Mouse (Mus musculus): ENCODE results near the gene Ank3. TPM values are rescaled to one million over a fixed set of nuclear protein-coding genes. Genes with fewer than 3 reads are reported as not detected.

Gene Ank3
- total RNA-seq, 2 experiments from 2014 or later = 497 to 550 TPM

DNA sequence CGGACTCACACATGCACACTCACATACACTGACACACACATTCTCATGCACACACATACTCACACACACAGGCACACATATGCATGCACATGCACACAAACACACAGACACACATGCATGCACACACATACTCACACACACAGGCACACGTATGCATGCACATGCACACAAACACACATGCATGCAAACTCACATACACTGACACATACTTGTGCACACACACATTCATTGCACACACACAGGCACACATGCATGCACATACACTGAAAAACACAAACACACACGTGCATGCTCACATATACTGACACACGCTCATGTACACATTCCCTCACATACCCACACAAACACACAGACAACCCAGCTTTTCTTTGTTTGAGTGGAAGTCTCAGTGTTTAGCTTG is 157.0 kb downstream of the Ank3 start:
- intact Hi-C loops (cut with DNase I) = no loop called here
- DNase-seq (ENCODE audit: low spot score in 2 of 2) = no peak

DNA sequence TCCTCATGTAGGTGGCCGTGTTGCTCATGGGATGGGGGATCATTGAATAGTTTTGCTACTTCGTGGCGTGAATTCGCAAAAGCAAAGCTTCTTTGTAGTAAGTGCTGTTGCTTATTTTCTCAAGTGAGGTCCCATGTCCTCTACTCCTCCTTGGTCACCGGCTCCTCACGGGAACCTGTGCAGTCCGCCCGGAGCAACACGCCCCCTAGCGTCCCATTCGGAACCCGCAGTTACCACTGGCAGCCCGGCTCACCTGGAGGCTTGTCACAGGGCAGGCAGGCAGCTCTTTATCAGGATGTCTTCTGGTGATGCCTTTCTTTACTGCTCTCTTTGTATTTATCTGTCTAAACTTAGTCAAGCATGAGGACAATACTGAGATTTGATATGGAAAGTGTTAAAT is 157.7 kb downstream of the Ank3 start:
- intact Hi-C loops (cut with DNase I) = no loop called here
- DNase-seq (ENCODE audit: low spot score in 2 of 2) = peak in 1 of 2 experiments; percentile 68

DNA sequence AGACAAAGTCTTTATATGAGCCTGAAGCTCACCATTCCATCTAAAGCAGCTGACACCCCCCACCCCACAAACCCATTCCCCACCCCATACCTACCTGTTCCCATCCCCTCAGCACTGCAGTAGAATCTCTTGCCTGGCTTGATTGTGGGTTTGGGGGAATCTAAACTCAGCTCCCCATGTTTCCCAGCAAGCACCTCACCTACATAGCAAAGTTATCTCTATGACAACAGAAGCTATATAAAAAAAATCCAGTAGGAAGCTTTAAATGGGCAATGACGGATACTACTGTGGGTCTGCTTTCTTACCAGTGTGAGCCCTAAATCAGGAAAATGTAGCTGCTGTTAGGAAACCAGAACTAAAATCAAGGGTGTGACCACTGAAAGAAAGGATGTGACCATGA is 161.7 kb downstream of the Ank3 start:
- intact Hi-C loops (cut with DNase I) = no loop called here
- peak in 1 of 2 experiments; percentile 66 for DNase-seq (ENCODE audit: low spot score in 2 of 2)

DNA sequence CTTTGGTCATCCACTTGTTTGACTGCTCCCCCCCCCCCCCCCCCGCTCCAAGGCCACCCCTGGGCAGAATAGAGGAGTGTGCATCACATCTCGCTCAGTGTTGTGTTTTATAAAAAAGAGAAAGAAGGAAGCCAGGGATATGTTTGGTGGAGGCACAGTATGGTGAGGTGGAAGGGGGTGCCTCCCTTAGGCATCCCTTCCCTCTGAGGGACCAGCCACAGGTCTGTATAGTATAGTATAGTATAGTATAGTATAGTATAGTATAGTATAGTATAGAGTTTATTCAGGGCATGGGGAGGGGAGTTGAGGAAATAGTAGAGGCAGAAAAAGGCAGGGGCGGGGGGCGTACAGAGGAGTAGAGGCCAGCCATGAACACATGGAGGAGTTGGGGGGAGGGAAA is 164.4 kb downstream of the Ank3 start:
- no peak for DNase-seq (ENCODE audit: low spot score in 2 of 2)
- intact Hi-C loops (cut with DNase I) = no loop called here

DNA sequence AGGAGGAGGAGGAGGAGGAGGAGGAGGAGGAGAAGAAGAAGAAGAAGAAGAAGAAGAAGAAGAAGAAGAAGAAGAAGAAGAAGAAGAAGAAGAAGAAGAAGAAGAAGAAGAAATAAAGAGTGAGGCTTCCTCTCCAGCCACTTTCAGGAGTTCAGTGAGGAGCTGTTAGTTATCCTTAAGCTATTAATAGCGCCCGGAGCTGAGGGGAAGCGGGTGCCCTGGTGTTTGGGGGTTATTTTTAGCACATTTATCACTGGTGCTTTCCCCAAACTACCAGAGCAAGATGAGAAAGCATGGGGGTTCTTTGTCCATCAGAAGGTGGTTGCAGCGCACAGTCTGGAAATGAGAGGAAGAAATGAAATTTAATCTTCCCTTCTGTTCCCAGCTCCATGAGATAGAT is 166.5 kb downstream of the Ank3 start:
- intact Hi-C loops (cut with DNase I) = no loop called here

DNA sequence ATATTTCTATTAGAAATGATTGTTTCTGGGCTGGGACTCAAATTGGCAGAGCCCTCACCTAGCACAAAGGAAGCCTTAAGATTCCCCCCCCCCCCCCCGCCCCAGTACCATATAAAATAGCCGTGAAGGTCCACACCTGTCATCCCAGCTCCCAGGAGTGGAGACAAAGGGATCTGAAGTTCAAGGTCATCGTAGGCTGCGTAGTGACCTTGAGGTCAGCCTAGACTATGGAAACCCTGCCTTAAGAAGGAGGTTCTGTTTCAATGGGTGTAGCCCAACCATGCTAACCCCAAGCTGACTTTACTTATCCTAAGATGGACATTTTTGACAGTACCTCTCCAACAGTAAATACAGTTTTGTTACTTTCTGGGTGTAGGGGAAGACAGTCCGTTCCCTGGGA is 170.4 kb downstream of the Ank3 start:
- no peak for DNase-seq (ENCODE audit: low spot score in 2 of 2)
- intact Hi-C loops (cut with DNase I) = no loop called here

More for the DNA sequence above, 166.5 kb downstream of the Ank3 start:
- no peak for DNase-seq (ENCODE audit: low spot score in 2 of 2)

DNA sequence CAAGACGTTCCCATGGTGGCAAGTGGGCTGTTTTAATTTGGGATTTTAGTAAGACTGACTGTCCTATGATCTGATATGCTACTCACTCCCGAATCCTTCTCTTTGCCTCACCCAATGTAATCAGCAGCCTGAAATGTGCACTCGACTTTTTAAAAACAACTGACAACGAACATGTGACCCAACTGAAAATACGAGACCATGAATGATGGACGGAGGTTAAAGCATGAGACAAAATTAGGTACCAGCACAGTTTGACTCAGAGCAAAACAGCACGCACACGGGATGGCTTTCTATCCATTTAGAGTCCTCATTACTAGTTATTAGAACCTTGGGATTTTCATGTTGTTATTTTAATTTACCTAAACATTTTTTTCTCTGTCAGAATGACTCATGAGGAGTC is 171.2 kb downstream of the Ank3 start:
- intact Hi-C loops (cut with DNase I) = loop anchor here (5.0 kb wide), 1 partner anchor 32 kb away; no protein-coding TSS in a partner anchor

DNA sequence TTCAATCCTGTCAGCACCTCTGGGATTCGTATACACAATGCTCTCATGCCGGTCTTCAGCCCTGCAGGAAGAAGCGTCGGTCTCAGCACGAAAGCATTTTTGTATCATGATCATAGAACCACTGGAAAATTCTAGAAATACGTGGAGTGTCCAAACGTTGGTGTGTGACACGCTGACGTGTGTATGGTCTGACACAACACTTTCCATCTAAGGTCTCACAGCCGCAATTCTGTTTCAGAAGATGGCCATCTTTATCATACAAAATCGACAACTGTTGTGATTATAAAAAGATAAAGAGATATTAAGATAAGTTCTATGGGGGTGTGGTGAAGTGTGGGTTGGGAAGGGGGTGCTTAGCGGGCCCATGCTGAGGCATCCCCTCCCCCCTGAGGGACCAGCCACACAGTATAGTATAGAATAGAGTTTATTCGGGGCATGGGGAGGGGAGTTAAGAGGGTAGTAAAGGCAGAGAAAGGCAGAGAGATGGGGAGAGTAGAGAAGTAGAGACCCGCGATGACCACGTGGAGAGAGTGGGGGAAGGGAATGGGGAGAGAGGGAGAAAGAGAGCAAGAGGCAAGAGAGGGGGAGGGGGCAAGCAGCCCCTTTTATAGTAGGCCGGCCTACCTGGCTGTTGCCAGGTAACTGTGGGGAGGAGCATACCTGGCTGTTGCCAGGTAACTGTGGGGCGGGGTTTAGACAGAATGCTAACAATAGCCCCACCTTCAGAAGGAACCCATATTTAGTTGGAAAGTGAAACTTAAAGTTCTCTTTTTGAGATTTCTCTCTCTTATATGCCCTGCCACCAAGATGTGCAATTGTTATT is 172.1 kb downstream of the Ank3 start:
- DNase-seq (ENCODE audit: low spot score in 2 of 2) = no peak
- intact Hi-C loops (cut with DNase I) = loop anchor here (5.0 kb wide), 1 partner anchor 33 kb away; no protein-coding TSS in a partner anchor

More for the DNA sequence above, 171.2 kb downstream of the Ank3 start:
- DNase-seq (ENCODE audit: low spot score in 2 of 2) = no peak

DNA sequence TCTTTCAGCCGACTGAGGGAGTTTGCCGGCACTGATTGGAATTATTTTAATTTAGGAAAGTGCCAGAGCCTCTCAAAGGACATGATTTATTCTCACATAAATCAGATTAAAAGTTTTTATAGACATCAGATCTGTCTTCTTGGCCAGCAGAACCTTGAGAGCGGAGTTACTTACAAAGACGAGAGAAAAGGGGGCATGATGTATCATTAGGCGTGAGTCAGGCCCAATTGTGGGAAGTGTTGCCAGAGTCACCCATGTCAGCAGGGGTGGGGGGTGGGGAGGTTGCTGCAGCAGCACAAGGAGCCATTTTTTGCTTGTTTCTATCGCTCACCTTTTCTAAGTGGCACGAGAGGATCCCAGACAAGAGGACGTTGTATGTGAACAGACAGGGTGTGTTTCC is 172.8 kb downstream of the Ank3 start:
- DNase-seq (ENCODE audit: low spot score in 2 of 2) = no peak
- intact Hi-C loops (cut with DNase I) = loop anchor here (5.0 kb wide), 1 partner anchor 34 kb away; no protein-coding TSS in a partner anchor

DNA sequence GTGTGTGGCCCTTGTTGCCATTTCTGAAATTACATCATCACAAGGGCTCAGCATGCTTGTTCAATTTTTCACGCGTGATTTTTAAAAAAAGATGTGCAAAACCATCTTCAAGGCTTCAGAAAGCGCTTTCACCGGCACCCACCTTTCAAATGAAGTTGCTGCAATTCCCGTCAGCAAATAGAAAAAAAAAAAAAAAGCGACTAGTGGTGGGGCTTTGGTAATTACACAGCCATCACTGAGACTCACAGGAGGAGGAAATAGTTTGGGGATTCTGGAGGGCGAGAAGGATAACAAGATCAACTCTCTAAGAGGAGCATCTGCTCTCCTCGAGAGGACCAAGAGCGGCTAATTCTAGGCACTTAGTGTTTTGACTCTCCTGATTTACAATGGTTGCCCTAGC is 173.4 kb downstream of the Ank3 start:
- intact Hi-C loops (cut with DNase I) = loop anchor here (5.0 kb wide), 1 partner anchor 35 kb away; no protein-coding TSS in a partner anchor
- DNase-seq (ENCODE audit: low spot score in 2 of 2) = no peak

DNA sequence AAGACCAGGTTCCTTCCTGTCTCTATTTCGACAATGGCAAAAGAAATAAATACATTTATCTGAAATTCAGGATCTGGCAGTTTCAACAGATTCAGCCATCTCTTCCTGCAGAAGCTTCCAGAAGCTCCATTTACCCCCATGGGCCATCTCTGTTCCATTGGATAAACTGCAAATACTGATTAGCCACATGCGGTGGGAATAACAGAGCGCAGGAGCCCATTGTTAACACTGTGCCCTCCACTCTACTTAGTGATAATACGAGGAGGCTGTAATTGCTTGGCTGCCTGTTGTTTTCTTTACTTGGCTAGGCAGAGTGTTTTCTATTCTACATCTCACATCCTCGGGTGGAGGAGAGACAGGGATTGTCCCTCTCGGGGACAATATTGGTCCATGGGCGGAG is 174.5 kb downstream of the Ank3 start:
- no peak for DNase-seq (ENCODE audit: low spot score in 2 of 2)
- intact Hi-C loops (cut with DNase I) = loop anchor here (5.0 kb wide), 1 partner anchor 36 kb away; no protein-coding TSS in a partner anchor

DNA sequence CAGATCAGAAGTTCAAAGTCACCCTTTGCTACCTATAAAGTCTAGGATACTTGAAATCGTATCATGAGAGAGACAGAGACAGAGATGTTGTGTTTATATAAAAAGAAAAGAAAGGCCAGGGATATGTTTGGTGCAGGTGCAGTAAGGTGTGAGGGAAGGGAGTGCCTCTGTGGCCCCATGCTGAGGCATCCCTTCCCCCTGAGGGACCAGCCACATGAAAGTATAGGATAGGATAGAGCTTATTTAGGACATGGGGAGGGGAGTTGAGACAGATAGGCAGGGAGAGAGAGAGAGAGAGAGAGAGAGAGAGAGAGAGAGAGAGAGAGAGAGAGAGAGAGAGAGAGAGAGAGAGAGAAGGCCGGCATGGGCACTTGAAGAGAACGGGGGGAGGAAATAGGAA is 175.2 kb downstream of the Ank3 start:
- intact Hi-C loops (cut with DNase I) = loop anchor here (5.0 kb wide), 1 partner anchor 36 kb away; no protein-coding TSS in a partner anchor
- DNase-seq (ENCODE audit: low spot score in 2 of 2) = no peak

DNA sequence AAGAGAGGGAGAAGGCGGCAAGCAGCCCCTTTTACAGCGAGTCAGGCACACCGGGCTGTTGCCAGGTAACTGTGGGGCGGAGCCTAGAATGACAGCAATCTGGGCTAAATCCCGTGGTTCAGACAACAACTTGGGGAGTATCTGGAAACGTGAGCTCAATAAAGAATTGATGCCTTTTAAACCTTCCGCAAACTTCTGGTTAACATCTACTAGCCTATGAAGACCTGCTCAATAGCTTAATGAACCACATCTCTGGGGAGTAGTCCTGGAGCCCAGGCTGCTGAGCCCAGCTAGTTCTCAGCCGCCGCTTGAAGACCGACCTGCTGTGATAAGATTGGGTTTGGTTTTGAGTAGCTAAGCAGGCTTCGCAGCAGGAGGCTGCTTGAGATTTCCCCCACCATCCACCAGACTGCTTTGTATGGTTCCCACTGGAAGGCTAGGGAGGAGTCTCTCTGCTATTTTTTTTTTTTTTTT is 175.7 kb downstream of the Ank3 start:
- intact Hi-C loops (cut with DNase I) = loop anchor here (5.0 kb wide), 1 partner anchor 37 kb away; no protein-coding TSS in a partner anchor
- DNase-seq (ENCODE audit: low spot score in 2 of 2) = no peak

DNA sequence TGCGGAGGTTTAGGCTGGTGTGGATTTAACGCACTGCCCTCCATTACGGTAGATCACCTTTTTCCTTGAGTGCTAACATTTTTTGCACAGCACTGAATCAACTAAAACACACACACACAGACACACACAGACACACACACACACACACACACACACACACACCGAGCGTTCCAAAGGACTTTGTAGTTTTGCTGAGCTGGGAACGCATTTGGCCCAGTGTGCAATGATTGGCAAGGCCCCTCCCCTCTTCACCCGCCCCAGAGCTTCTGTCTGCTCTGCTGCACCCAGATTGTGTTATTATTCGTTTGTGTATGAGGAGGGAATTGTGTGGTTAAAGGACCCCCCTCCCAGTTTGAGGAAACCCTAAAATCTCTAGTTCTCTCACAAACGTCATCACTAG is 176.3 kb downstream of the Ank3 start:
- DNase-seq (ENCODE audit: low spot score in 2 of 2) = no peak
- intact Hi-C loops (cut with DNase I) = loop anchor here (5.0 kb wide), 2 partner anchors 38 to 67 kb away; no protein-coding TSS in a partner anchor

DNA sequence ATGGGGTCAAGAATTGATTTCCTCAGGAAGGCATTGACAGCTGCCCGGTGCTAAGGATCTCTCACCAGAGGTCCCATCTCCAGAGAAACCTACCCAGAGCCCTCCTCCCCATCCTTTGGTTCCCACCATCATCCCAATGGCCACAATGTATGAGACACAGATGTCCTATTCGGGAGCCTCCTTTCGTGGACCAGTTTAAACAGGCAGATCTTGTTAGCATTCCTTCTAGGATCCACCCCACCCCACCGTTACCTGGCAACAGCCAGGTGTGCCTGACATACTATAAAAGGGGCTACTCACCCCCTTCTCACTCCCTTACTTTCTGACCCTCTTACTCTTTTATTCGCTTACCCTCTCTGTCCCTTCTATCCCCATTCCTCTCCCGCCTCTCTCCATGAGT is 176.9 kb downstream of the Ank3 start:
- no peak for DNase-seq (ENCODE audit: low spot score in 2 of 2)
- intact Hi-C loops (cut with DNase I) = loop anchor here (5.0 kb wide), 1 partner anchor 67 kb away; no protein-coding TSS in a partner anchor

DNA sequence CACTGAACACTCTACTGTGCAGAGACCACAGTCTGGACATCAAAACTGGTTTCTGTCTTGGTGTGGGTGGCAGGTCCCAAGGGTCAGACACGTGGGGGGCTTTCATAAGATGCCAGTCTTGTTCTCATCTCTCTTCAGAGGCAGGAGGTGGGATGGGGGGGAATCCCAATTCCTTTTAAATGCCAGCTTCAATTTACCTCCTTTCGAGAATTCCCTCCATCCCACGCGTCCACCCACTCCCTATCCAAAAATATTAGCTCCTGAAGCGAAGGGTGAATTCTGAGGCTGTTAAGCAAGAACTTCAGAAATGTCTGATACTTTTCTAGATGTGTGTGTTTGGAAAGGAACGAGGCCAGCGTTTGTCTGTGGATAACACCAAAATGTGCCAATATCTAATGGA is 177.7 kb downstream of the Ank3 start:
- intact Hi-C loops (cut with DNase I) = loop anchor here (5.0 kb wide), 1 partner anchor 66 kb away; no protein-coding TSS in a partner anchor
- peak; percentile 44 to 64 for DNase-seq (ENCODE audit: low spot score in 2 of 2)

DNA sequence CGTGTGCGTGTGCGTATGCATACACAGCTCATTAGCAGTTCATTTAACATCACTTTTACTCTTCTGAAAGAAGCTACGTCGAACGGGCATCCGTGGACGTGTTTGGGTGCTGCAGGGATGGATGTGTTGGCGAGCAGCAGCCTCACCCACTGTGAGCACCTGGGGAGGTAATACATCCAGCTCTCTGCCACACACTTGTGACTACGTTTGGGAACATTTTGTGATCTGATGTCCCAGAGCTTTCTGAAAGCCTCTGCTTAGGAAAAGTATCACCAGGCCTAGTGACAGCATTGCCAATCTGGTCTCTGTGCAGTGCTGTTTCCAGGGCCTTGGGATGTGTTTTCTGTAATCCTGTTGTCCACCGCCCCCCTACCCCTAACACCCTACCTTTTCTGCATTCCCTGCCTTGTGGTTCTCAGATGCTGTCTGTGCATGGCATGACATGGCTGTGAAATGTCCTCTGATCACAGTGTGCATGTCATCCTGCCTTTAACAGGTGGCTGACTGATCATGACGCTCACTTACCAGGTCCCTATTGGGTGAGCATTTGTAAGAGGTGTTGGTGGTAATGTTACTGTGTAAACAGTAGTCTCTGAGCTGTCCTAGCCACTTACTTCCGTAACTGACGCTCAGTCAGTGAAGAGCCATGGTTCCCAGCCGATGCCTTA is 178.6 kb downstream of the Ank3 start:
- intact Hi-C loops (cut with DNase I) = loop anchor here (5.0 kb wide), 1 partner anchor 65 kb away; no protein-coding TSS in a partner anchor
- DNase-seq (ENCODE audit: low spot score in 2 of 2) = no peak

DNA sequence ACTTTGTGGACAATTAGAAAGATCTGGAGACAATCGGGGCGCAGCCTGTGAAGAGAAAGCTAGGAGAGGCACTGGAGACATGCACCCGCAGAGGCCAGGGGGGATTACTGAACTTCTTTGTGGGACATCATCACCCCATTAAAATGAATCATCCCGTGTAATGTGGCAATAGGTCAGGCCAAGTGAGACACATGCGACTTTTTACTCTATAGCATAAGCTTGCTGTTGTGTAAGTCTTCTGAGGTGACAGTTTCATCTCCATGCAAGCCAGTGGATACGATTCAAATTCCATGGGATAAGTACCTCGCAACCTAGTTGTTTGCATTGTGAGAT is 179.1 kb downstream of the Ank3 start:
- intact Hi-C loops (cut with DNase I) = loop anchor here (5.0 kb wide), 1 partner anchor 65 kb away; no protein-coding TSS in a partner anchor
- no peak for DNase-seq (ENCODE audit: low spot score in 2 of 2)

DNA sequence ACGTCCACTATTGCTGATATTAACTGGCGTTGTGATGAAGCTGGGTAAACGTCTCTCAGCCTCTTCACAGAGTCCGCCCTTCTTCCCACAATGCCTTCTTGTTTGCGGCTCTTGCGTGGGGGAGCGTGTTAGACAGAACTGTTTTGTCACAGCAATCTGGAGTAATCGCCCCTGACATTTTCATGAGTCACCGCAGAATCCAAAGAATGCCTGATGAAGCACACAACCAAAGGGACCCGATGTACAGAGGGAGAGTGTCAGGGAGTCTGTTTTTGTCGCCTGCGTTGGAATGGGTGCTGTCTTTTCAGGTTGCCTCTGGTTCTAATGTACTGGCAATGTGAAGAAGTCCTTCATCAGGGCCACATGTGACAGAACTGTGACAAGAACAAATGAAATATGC is 181.0 kb downstream of the Ank3 start:
- DNase-seq (ENCODE audit: low spot score in 2 of 2) = peak; percentile 69 to 92
- intact Hi-C loops (cut with DNase I) = loop anchor here (5.0 kb wide), 1 partner anchor 63 kb away; no protein-coding TSS in a partner anchor

DNA sequence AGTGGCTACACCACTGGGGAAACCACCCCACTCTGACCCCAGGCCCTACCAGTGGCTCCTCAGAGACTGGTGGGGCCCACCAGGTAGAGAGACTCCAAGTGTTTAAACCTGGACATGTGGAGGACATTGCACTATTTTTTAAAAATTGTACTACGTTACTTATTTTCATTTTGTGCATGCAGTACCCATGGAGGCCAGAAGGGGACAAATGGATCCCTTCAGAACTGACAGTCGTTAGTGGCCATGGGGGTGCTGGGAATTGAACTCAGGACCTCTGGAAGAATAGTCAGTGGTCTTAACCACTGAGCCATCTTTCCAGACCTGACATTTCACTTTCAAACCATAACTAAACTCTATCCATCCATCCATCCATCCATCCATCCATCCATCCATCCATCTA is 183.0 kb downstream of the Ank3 start:
- no peak for DNase-seq (ENCODE audit: low spot score in 2 of 2)
- intact Hi-C loops (cut with DNase I) = no loop called here

Data from left cerebral cortex, postnatal 25 days (tissue).